Mouse (Mus musculus): ENCODE measurements around the gene Sapcd1. TPM values are rescaled to one million over a fixed set of nuclear protein-coding genes. Genes with fewer than 3 reads are reported as not detected.
A peak's percentile ranks its signal among the peaks of the same experiment; 100 is the strongest.

Sapcd1 gene
- polyA plus RNA-seq (2014; fragmentation: Nextera tagmentation; extraction: Ambion mirVana) = 3.0 and 4.0 TPM in 2 replicates

- Histone ChIP-seq H3K9ac (ENCODE audit: low read depth, low read length) (peak within 1 kb of the TSS; percentile 45; the same call in 1 of the 2 replicates), H3K36me3 (ENCODE audit: control insufficient read depth, insufficient read depth, low read length) (no peaks in the 10 kb centered on the region), H3K4me2 (replicated peaks; ENCODE audit: low read depth, low read length) (no peak within 1 kb of the TSS), H3K4me3 (ENCODE audit: low read depth, low read length) (no peak within 1 kb of the TSS), H3K27me3 (ENCODE audit: control insufficient read depth, insufficient read depth, low read length) (no peaks in the 10 kb centered on the region), H3K9me3 (ENCODE audit: control insufficient read depth, low read length) (no peaks in the 10 kb centered on the region), H3K4me1 (replicated peaks; ENCODE audit: control insufficient read depth, insufficient read depth, low read length) (peaks cover 11% of the 10 kb centered on the region), H3K27ac (ENCODE audit: low read depth, low read length) (peak within 1 kb of the TSS; percentile 61; the same call in 1 of the 2 replicates)
- DNase-seq (ENCODE audit: low spot score) (peak; percentile 57), ATAC-seq (ENCODE audit: low FRiP score) (peak; percentile 75)
- 31% methylated on average over 13 of the region's 13 CpGs for WGBS
Measured at GRCm38 (mm10) chr17:35027277-35028068, at the start of gene Sapcd1. Gene Sapcd1 (minus strand): TSS chr17:35028016.

GRCm38 (mm10) chr17:35077285-35077684 lies 49.5 kb upstream of the Sapcd1 start:
- no peaks in the 10 kb centered on the region for H3K27me3 ChIP-seq (ENCODE audit: control insufficient read depth, insufficient read depth, low read length)
- H3K27ac ChIP-seq (ENCODE audit: low read depth, low read length) = no peak overlapping the region
- WGBS = 37% methylated on average over 2 of the region's 2 CpGs
- 0 out of 2 replicates have a peak, but pooled peaks cover 7% of the 10 kb centered on the region for H3K4me1 ChIP-seq (replicated peaks; ENCODE audit: control insufficient read depth, insufficient read depth, low read length)
- peak; percentile 22 for DNase-seq (ENCODE audit: low spot score)
- peak overlapping the region; percentile 26 for H3K4me2 ChIP-seq (replicated peaks; ENCODE audit: low read depth, low read length)
- H3K9ac ChIP-seq (ENCODE audit: low read depth, low read length) = peak overlapping the region; percentile 25
- no peak overlapping the region; the same call in 1 of the 2 replicates for H3K4me3 ChIP-seq (ENCODE audit: low read depth, low read length)
- H3K36me3 ChIP-seq (ENCODE audit: control insufficient read depth, insufficient read depth, low read length) = no peaks in the 10 kb centered on the region
- ATAC-seq (ENCODE audit: low FRiP score) = no peak
- H3K9me3 ChIP-seq (ENCODE audit: control insufficient read depth, low read length) = no peaks in the 10 kb centered on the region

- 30% methylated on average over 10 of the region's 10 CpGs for WGBS
- H3K27me3 ChIP-seq (ENCODE audit: control insufficient read depth, insufficient read depth, low read length) = no peaks in the 10 kb centered on the region
- H3K4me3 ChIP-seq (ENCODE audit: low read depth, low read length) = no peak within 1 kb of the TSS; the same call in 1 of the 2 replicates
- 0 out of 2 replicates have a peak, but pooled peaks cover 7% of the 10 kb centered on the region for H3K4me1 ChIP-seq (replicated peaks; ENCODE audit: control insufficient read depth, insufficient read depth, low read length)
- H3K9ac ChIP-seq (ENCODE audit: low read depth, low read length) = peak within 1 kb of the TSS; percentile 25
- no peaks in the 10 kb centered on the region for H3K9me3 ChIP-seq (ENCODE audit: control insufficient read depth, low read length)
- ATAC-seq (ENCODE audit: low FRiP score) (no peak), DNase-seq (ENCODE audit: low spot score) (no peak)
- H3K36me3 ChIP-seq (ENCODE audit: control insufficient read depth, insufficient read depth, low read length) = no peaks in the 10 kb centered on the region
- H3K4me2 ChIP-seq (replicated peaks; ENCODE audit: low read depth, low read length) = peak within 1 kb of the TSS; percentile 26
- H3K27ac ChIP-seq (ENCODE audit: low read depth, low read length) = no peak within 1 kb of the TSS
Measured at GRCm38 (mm10) chr17:35076507-35077176, 48.8 kb upstream of the Sapcd1 start, which contains the start of gene Ly6g6e. Gene Ly6g6e (plus strand): TSS chr17:35076902.

- ATAC-seq (ENCODE audit: low FRiP score) (no peak), DNase-seq (ENCODE audit: low spot score) (no peak)
- H3K9ac ChIP-seq (ENCODE audit: low read depth, low read length) = no peak overlapping the region
- H3K27ac ChIP-seq (ENCODE audit: low read depth, low read length) = no peak overlapping the region
- no peaks in the 10 kb centered on the region for H3K27me3 ChIP-seq (ENCODE audit: control insufficient read depth, insufficient read depth, low read length)
- H3K4me3 ChIP-seq (ENCODE audit: low read depth, low read length) = no peak overlapping the region
- 61% methylated on average over 17 of the region's 17 CpGs for WGBS
- H3K4me1 ChIP-seq (replicated peaks; ENCODE audit: control insufficient read depth, insufficient read depth, low read length) = 0 out of 2 replicates have a peak, but pooled peaks cover 7% of the 10 kb centered on the region
- no peaks in the 10 kb centered on the region for H3K9me3 ChIP-seq (ENCODE audit: control insufficient read depth, low read length)
- H3K36me3 ChIP-seq (ENCODE audit: control insufficient read depth, insufficient read depth, low read length) = no peaks in the 10 kb centered on the region
- no peak overlapping the region for H3K4me2 ChIP-seq (replicated peaks; ENCODE audit: low read depth, low read length)
Measured at GRCm38 (mm10) chr17:35074097-35074496, 46.3 kb upstream of the Sapcd1 start.

GRCm38 (mm10) chr17:35071454-35071853 lies 43.6 kb upstream of the Sapcd1 start:
- H3K27ac ChIP-seq (ENCODE audit: low read depth, low read length) = no peak overlapping the region
- 86% methylated on average over 9 of the region's 9 CpGs for WGBS
- 0 out of 2 replicates have a peak, but pooled peaks cover 2% of the 10 kb centered on the region for H3K27me3 ChIP-seq (ENCODE audit: control insufficient read depth, insufficient read depth, low read length)
- no peak overlapping the region for H3K4me3 ChIP-seq (ENCODE audit: low read depth, low read length)
- no peak overlapping the region for H3K4me2 ChIP-seq (replicated peaks; ENCODE audit: low read depth, low read length)
- DNase-seq (ENCODE audit: low spot score) (no peak), ATAC-seq (ENCODE audit: low FRiP score) (no peak)
- H3K9me3 ChIP-seq (ENCODE audit: control insufficient read depth, low read length) = no peaks in the 10 kb centered on the region
- no peaks in the 10 kb centered on the region for H3K36me3 ChIP-seq (ENCODE audit: control insufficient read depth, insufficient read depth, low read length)
- no peak overlapping the region for H3K9ac ChIP-seq (ENCODE audit: low read depth, low read length)
- H3K4me1 ChIP-seq (replicated peaks; ENCODE audit: control insufficient read depth, insufficient read depth, low read length) = no peaks in the 10 kb centered on the region

GRCm38 (mm10) chr17:35070556-35071229 lies 42.9 kb upstream of the Sapcd1 start:
- no peak for ATAC-seq (ENCODE audit: low FRiP score)
- H3K9me3 ChIP-seq (ENCODE audit: control insufficient read depth, low read length) = no peaks in the 10 kb centered on the region

GRCm38 (mm10) chr17:35068213-35068914 lies 40.5 kb upstream of the Sapcd1 start:
- ATAC-seq (ENCODE audit: low FRiP score) (no peak), DNase-seq (ENCODE audit: low spot score) (no peak)
- Histone ChIP-seq H3K9ac (ENCODE audit: low read depth, low read length) (no peak overlapping the region), H3K9me3 (ENCODE audit: control insufficient read depth, low read length) (no peaks in the 10 kb centered on the region), H3K36me3 (ENCODE audit: control insufficient read depth, insufficient read depth, low read length) (no peaks in the 10 kb centered on the region), H3K4me2 (replicated peaks; ENCODE audit: low read depth, low read length) (no peak overlapping the region), H3K4me3 (ENCODE audit: low read depth, low read length) (no peak overlapping the region), H3K27me3 (ENCODE audit: control insufficient read depth, insufficient read depth, low read length) (peaks cover 13% of the 10 kb centered on the region), H3K27ac (ENCODE audit: low read depth, low read length) (no peak overlapping the region), H3K4me1 (replicated peaks; ENCODE audit: control insufficient read depth, insufficient read depth, low read length) (peaks cover 3% of the 10 kb centered on the region; the same call in 1 of the 2 replicates)
- WGBS = 85% methylated on average over 17 of the region's 17 CpGs

More at GRCm38 (mm10) chr17:35070556-35071229, 42.9 kb upstream of the Sapcd1 start:
- H3K36me3 ChIP-seq (ENCODE audit: control insufficient read depth, insufficient read depth, low read length) = no peaks in the 10 kb centered on the region
- no peak overlapping the region for H3K4me2 ChIP-seq (replicated peaks; ENCODE audit: low read depth, low read length)
- no peak for DNase-seq (ENCODE audit: low spot score)
- H3K4me1 ChIP-seq (replicated peaks; ENCODE audit: control insufficient read depth, insufficient read depth, low read length) = no peaks in the 10 kb centered on the region
- peaks cover 7% of the 10 kb centered on the region for H3K27me3 ChIP-seq (ENCODE audit: control insufficient read depth, insufficient read depth, low read length)
- 56% methylated on average over 6 of the region's 6 CpGs for WGBS
- no peak overlapping the region for H3K27ac ChIP-seq (ENCODE audit: low read depth, low read length)
- H3K4me3 ChIP-seq (ENCODE audit: low read depth, low read length) = no peak overlapping the region
- no peak overlapping the region for H3K9ac ChIP-seq (ENCODE audit: low read depth, low read length)

- Histone ChIP-seq H3K27ac (ENCODE audit: low read depth, low read length) (no peak within 1 kb of the TSS), H3K27me3 (ENCODE audit: control insufficient read depth, insufficient read depth, low read length) (peaks cover 13% of the 10 kb centered on the region), H3K9ac (ENCODE audit: low read depth, low read length) (peak within 1 kb of the TSS; percentile 24), H3K4me1 (replicated peaks; ENCODE audit: control insufficient read depth, insufficient read depth, low read length) (peaks cover 3% of the 10 kb centered on the region; the same call in 1 of the 2 replicates), H3K4me2 (replicated peaks; ENCODE audit: low read depth, low read length) (peak within 1 kb of the TSS; percentile 54), H3K36me3 (ENCODE audit: control insufficient read depth, insufficient read depth, low read length) (peaks cover 6% of the 10 kb centered on the region; the same call in 1 of the 2 replicates), H3K9me3 (ENCODE audit: control insufficient read depth, low read length) (no peaks in the 10 kb centered on the region), H3K4me3 (ENCODE audit: low read depth, low read length) (peak within 1 kb of the TSS; percentile 29)
- ATAC-seq (ENCODE audit: low FRiP score) (no peak), DNase-seq (ENCODE audit: low spot score) (no peak)
- 44% methylated on average over 10 of the region's 10 CpGs for WGBS
Measured at GRCm38 (mm10) chr17:35066084-35066483, 38.3 kb upstream of the Sapcd1 start, which contains the start of gene Mpig6b. Gene Mpig6b (minus strand): TSS chr17:35066184.

Measured in hindbrain, embryonic 11.5 days (tissue).